Mouse (Mus musculus) lung, postnatal 0 days (tissue): ENCODE measurements at regions not wholly inside any gene's neighbourhood (a gene's known extent, or its start where the extent isn't known, plus 50 kb on each side); places are given as distances from the start of the nearest gene placed in this dataset.

Experiments
- CTCF ChIP-seq: IDR thresholded peaks from 2 replicates; pipeline ENCODE4 v1.5.1; 2016; ENCODE audit warnings: antibody characterized with exemption, mild to moderate bottlenecking
- EP300 ChIP-seq: IDR thresholded peaks from 2 replicates; pipeline ENCODE4 v1.6.1; 2016; ENCODE audit warnings: antibody characterized with exemption, mild to moderate bottlenecking, control low read depth

- TF ChIP-seq CTCF, result 0 out of 2 replicates have a peak, but pooled peaks have one; percentile 7
- TF ChIP-seq EP300, result peak; percentile 93
These were observed 190.4 kb downstream of the Gm10260 start for GRCm38 (mm10) chr13:97570009-97570408.
